Mouse (Mus musculus) megakaryocyte, embryonic 14.5 days (primary cell): Measurements from ENCODE around the gene Tspan15.

Experiments used
- FLI1 ChIP-seq: IDR thresholded peaks from 2 replicates; pipeline ENCODE4 v1.6.1; 2012; ENCODE audit warnings: low read length, inconsistent platforms, mixed read lengths
- GATA1 ChIP-seq: IDR thresholded peaks from 3 replicates; pipeline ENCODE4 v1.6.1; 2012; ENCODE audit warnings: mixed read lengths, low read length, inconsistent platforms, borderline replicate concordance

DNA sequence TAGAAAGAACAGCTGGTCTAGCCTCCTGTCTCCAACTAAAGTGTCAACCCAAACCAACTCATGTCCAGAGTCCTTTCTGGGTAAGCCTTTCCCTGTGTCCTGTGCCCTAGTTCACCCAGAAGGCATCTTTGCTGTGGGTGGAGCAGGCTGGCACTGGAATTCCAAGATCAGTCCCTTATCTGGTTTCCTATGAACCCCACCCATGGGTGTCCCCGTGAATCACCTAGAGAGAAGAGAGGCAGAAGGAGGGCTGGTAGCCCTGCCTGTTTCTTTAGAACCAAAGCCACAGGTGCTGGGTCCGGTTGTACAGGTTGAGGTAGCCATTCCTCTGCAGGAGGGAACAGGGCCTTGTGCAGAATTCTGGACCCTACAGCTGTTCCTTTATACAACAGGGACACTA lies 9.4 kb downstream of the Tspan15 start:
- TF ChIP-seq FLI1 (no peak), GATA1 (no peak)
